Mouse (Mus musculus) heart, postnatal 14 days (tissue): ENCODE measurements around the gene Cox4i1. TPM values are rescaled to one million over a fixed set of nuclear protein-coding genes. Genes with fewer than 3 reads are reported as not detected.

ENCODE experiments used
- DNase-seq, 2 experiments: peaks; one replicate each; pipeline ENCODE4 v3.0.0; 2021 to 2022
- intact Hi-C: fragments of 180-260 bp; cut with DNase I; formaldehyde crosslinking; loops from one replicate; pipeline ENCODE4 v1.15.1; 2025
- total RNA-seq, 2 experiments: library from RNA; stranded (reverse); gene quantifications; 2 replicates each; pipeline ENCODE4 v1.2.3; 2021

The Cox4i1 gene
- total RNA-seq, 2 experiments from 2014 or later, result 4,230 to 4,270 TPM

DNA sequence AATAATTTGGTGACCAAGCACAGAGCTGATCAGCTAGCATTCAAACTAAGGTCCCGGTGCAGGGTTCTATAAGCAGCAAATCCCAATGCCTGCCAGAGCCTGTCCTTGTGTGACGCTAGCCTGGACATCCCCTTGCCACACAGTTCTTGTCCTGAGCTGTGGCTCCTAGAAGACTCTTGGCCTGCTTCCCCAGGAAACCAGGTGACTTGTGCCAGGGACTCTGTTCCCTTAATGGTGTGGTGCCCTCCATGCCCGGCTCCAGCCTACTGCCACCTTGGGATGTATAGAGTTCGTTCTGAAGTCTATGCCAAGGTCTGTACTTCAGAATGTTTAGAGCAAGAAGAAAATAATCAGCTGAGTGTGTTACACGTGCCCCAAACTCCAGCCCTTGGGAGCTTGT, 18.6 kb downstream of the Cox4i1 start:
- no peak for DNase-seq
- intact Hi-C loops, result no loop called here

DNA sequence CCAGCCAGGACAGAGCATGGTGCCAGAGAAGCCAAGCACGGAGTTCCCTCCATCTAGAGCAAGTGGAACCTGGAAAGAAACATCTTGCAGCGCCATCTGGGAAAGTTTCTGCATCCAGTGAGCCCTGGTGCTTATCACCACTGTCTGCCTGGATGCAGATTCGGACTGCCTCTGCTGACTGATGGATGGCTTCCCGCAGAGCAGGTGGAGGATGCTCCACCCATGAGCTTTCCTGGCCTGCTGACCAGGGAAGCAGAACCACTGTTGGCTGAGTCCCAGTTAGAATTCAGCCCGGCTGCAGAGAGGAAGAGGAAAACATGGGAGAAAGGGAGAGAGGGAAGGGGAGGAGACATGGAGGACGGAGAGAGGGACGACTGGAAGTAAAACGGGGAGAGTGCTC, 19.8 kb downstream of the Cox4i1 start:
- DNase-seq, result peak; percentile 58 to 61
- intact Hi-C loops, result no loop called here

DNA sequence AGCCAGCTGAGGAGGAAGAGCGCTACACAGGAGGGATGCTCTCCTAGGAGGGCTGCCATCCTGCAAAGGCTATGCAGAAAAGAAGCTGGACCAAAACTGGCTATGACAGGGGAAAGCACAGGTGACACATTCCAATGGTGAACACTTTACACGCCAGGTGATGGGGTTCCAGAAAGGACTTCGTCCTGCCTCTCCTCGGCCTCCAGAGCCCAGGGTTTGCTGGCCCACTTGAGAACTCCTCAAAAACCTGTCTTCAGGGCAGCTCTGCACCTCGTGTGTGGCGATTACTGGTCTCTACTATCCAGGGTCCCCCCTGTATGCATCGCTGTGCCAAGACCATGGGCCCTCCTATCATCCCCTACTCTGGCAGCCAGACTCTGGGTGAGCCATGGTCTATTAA, 20.5 kb downstream of the Cox4i1 start:
- intact Hi-C loops, result no loop called here
- DNase-seq, result no peak

DNA sequence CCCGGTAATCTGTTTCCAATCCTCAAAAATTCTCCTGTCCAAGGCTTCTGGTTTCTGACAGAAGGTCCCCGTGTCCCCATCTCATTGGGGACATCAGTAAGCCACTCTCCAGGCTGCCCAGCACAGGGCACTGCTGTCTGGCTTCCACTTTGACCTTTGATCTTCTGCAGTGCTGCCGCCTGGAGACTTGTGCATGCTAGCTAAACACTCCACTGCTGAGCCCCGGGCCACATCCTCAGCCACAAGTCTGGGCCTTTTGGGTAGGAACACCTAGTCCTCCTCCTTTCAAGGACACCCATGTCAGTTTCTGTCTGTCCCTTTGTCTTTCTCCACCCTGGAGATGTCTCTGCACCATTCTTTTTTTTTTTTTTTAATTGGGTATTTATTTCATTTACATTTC, 24.9 kb downstream of the Cox4i1 start:
- intact Hi-C loops, result no loop called here

DNA sequence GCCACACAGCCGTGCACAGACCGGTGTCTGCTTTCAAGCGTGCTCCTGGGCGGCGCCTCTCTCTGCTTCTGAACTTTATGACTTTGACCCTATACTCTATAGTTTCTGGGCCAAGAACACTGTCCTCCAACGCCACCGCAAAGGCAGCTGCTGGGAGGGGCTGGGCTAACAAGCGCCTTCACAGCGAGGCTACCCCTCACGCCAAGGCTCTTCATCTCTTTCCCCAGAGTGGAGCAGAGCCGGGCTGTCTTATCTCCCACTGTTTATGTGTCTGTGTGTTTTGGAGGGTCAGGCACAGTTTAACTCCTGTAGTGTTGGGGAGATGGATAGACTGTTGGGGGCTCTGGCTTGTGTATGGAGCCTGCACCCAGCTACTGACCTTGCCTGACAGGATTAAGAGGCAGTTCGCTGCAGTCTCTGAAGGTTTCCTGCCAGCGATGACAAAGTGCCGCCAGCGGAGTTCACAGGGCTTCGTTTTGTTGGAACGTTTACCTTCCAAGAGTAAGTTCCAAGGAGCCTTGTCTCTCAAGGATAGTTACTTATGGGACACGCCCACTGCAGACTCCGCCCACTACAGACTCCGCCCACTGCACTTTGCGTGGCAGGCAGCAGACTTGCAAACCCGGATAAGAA, 26.0 kb downstream of the Cox4i1 start:
- intact Hi-C loops, result no loop called here
- DNase-seq, result no peak

More for the DNA sequence above, 24.9 kb downstream of the Cox4i1 start:
- DNase-seq, result no peak

DNA sequence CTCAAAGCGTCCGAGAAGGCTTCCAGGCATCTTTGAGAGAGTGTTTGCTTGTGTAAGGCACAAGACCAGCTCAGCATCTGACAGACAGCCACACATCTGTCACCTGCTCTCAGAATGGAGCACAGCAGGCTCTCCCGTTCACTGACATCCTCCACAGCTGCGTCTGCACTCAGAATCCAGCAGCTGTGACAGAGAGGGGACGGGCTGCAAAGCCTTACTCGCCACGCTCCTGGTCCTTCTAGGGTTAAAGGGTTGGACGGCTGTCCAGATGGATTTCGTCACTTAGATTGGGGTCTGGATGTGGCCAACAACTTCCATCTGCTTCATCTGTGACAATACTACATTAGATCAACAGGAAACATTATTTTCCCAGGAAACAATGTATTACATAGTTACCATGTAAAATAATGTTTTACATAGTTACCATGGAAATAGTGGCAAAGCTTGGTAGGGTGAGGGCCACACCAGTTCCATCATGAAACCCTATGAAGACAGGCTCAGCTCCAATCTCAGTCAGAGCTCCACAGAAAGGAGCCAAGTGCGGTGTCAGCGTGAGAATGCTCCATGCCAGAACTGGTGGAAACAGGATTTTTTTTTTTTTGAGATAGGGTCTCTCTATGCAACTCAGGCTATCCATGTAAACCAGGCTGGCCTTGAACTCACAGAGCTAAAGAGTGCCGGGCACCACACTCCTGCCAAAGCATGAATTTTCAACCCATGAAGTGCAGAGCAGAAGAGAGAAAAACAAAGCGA, 28.6 kb downstream of the Cox4i1 start:
- DNase-seq, result peak; percentile 53 to 70
- intact Hi-C loops, result loop anchor here (5.0 kb wide), 1 partner anchor 41 kb away; the partner anchor contains the start of gene Irf8

DNA sequence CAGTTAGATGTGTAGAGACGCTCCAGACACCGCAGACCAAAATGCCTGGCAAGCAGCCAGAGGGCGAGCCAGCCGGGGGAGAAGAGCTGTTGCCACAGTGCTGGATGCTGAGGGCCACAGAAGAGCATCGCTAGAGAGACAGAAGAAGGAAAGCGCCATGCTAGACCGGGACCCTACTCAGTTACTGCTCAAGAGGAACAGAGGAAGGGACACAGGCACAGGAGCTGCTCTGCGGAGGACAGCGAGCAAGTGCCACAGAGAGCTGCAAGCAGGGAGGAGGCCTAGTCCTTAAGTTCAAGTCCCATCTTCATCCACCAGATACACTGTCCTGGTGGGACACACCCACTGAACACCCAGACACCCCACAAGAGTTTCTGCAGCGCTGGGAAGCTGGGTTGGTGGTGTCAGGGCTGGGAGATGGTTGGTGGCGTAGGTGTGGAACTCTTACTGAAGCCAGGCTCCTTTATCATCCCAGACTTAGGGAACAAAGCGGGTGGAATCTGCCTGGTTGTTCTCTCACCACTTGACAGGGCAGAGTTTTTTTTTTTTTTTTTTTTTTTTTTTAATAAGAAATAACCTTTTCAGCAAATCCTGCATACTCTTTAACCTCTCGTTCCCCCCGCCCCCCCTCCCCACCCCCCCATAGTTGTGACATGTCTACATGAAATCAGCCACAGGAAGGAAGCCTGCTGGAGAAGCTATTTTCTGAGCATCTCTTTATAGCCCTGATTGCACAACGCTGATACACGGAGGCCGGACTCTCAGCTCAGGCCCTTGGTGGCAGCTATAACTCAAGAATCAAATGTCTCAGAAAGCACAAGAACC, 29.3 kb downstream of the Cox4i1 start:
- intact Hi-C loops, result loop anchor here (5.0 kb wide), 1 partner anchor 40 kb away; the partner anchor contains the start of gene Irf8
- peak; percentile 67 to 75 for DNase-seq

DNA sequence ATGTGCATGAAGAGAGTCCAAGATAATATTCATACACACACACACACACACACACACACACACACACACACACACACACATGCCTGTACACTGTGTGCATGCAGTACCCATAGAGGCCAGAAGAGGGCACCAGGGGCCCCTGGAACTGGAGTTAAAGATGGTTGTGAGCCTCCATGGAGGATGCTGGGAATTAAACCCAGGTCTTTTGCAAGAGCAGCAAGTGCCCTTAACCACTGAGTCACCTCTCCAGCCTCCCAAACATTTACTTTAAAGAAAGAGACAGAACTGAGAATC, 29.9 kb downstream of the Cox4i1 start:
- intact Hi-C loops, result loop anchor here (5.0 kb wide), 1 partner anchor 39 kb away; the partner anchor contains the start of gene Irf8
- no peak for DNase-seq

DNA sequence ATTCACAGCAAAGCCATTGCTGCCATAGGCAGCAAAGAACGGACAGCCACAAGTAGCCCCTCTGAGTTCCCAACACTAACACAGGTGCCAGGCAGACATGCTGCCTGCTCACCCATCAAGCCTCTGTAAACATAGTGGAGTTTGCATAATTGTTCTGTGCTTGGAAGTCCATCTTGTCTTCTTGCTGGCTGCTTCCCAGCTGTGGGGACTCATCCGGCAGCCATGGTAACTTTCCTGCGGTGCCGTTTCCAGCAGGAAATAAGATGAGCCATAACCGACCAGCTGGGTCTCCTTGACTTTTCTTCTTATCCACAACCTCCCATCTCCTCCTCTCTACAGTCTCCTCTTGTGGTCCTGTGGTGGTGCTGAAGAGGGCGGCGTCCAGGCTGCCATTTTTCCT, 30.4 kb downstream of the Cox4i1 start:
- no peak for DNase-seq

DNA sequence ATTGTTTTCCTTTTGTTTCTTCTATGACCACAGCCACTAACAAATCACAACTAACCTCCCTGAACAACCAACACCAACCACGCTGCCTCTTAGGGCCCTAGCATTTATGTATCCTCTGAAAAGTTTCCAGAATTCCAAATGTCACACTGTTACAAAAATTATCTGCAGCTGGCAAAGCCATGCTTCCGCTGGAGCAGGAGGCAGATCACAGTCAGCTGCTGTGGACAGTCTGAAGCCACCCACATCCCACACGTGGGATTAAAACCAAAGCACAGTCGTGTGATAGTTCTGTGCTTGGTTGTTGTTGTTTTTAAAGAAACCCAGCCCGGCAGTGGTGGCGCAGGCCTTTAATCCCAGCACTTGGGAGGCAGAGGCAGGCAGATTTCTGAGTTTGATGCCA, 31.1 kb downstream of the Cox4i1 start:
- intact Hi-C loops, result loop anchor here (5.0 kb wide), 1 partner anchor 38 kb away; the partner anchor contains the start of gene Irf8
- DNase-seq, result no peak

More for the DNA sequence above, 30.4 kb downstream of the Cox4i1 start:
- intact Hi-C loops, result loop anchor here (5.0 kb wide), 1 partner anchor 39 kb away; the partner anchor contains the start of gene Irf8

DNA sequence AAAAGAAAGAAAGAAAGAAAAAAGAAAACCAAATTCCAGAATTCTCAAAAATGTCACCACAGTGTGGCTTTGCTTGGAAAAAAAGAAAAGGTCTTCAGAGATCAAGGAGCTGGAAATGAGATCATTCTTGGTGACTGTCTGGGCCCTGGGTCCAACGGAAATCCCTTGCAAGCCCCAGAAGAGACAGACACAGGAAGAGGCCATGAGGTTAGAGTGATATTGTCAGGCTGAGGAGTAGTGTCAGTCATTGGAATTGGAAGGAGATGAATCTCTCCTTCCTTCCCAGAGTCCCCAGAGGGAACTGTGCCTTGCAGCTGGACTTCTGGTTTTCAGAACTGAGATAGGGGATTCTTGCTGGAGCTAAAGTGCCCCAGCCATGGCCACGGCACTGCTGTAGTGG, 31.5 kb downstream of the Cox4i1 start:
- no peak for DNase-seq
- intact Hi-C loops, result loop anchor here (5.0 kb wide), 1 partner anchor 38 kb away; the partner anchor contains the start of gene Irf8

DNA sequence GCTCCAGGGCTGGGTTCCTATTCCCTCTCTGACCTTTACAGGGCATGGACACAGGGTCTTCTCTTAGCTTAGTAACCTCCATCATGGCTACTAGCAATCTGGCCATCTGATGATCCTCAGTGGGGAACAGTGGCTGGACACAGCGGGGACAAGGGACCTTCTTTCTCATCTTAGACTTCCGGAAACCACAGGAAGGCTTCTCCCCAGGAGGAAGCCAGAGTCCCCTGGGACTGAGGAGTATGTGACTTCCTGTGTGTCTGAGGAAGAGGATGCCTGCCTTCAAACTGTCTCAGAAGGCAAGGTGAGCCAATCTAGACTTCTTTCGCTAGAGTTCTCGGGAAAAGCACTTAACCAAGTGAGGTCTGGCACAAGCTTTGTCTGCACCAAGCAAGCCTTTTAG, 32.0 kb downstream of the Cox4i1 start:
- intact Hi-C loops, result no loop called here

DNA sequence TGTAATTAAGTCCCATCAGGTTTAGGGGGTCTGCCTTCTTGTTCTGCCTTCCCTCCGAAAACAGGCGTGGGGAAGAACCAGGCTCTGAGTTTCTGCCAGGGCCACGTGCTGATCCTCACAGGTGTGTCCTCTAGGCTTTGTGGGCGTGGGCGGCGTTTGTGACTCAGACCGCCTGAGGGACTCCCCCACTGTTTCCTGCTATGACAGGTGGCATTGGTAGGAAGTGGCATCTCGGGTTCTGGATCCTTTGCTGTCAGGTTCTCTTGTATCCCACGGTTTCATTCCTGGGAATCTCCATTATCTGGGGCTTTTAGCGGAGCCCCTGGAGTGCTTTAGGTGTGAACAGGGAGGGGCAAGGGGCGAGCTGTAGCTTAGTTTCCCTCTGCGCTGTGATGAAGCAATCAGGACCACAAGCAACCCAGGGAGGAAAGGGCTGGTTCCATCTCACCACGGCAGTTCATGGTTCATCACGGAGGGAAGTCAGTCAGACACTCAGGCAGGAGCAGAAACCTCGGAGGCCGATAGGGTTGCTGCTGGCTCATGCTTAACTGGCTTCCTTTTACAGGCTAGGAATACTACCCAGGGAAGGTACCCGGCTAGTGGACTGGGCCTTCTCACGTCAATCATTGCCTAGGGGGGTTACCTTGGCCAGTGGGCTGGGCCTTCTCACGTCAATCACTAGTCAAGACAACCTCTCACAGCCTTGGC, 33.9 kb downstream of the Cox4i1 start:
- intact Hi-C loops, result no loop called here
- DNase-seq, result no peak

More for the DNA sequence above, 32.0 kb downstream of the Cox4i1 start:
- DNase-seq, result no peak

DNA sequence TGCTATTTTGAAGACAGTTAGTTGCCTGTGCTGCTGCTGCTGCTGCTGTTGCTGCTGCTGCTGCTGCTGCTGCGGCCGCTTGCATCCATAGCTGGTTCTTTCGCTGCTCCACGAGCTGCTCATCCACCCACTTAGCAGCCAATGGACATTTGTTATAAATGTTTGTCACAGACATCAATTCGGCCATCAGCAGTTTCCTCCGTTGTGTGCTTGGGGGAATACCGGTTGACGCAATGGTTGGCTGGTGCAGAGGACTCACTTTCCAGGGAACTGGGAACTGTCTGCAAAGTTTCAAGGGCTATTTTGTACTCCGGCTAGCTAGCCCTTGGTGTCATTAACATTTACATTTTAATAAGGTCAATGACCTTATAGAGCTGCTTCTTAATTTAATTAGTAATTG, 36.2 kb downstream of the Cox4i1 start:
- DNase-seq, result peak; percentile 46 to 58
- intact Hi-C loops, result no loop called here

DNA sequence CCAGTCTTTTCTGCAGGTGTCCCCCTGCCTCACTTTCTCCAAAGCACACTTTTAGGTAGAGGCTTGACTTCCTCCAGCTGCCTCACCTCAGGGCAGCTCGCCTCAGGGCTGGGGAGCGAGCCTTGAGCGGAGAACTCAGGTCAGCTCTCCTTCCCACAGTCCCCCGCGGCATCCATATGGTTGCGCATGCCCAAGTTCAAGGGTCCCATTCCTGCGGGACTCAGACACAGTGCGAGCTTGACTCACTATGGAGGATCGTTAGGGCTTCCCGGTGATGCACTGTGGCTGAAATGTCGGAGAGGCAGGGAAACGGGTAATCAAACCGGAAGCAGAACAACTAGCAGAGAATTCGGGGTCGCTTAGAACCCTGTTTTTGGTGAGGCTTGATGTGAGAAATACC, 37.1 kb downstream of the Cox4i1 start:
- DNase-seq, result no peak
- intact Hi-C loops, result no loop called here

DNA sequence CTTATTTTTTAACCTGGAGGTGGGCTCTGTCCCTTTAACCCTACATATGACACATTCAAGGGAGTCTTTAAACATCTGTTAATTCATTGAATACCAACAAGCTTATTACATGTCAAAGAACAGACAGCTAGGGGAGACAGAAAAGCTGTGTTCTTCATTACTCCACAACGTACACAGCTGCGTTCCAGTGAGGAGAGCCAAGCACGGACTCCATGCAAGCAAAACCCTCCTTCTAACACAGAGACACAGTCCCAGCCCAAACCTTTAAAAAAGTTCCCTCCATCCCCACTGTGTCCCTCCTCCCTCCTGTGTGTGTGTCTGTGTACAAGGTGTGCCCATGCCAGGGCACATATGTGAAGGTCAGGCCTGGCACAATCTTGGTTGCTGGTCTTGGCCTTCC, 38.2 kb downstream of the Cox4i1 start:
- intact Hi-C loops, result no loop called here
- no peak for DNase-seq

DNA sequence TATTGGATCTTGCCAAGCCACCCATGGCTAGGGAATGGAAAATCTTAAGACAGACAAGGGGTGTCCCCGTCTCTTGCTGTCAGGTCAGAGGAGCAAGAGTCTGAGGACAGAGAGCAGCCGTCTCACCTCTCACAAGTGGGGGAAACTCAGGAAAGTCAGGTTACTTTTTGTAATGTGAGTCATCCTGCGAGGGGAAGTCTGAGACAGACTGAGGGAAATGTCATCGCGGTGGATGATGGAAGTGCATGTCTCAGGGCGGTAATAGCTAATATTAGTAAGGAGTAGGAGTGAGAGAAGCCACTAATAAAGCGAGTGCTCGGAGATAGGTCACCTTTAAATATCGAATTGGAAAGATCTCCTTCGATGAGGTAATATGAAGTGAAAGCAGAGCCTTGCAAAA, 41.2 kb downstream of the Cox4i1 start:
- DNase-seq, result no peak
- intact Hi-C loops, result no loop called here

DNA sequence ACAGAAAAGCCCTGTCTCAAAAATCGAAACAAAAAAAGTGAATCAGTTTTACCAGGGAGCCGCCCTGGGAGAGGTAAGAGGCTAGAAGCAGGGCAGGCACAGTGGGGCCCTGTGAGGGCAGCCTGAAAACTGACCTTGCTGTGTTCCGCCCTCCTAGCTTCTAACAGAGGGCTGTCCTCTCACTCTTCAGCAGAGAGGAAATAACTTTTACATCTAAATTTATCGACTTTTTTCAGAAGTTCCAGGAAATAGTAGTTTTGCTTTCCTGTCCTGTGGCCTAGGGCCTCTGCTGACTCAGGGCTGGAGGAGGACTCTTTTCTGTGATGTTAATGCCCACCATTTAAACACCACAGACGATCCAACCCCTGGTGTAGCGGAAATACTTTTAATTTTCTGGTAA, 47.2 kb downstream of the Cox4i1 start:
- no peak for DNase-seq

DNA sequence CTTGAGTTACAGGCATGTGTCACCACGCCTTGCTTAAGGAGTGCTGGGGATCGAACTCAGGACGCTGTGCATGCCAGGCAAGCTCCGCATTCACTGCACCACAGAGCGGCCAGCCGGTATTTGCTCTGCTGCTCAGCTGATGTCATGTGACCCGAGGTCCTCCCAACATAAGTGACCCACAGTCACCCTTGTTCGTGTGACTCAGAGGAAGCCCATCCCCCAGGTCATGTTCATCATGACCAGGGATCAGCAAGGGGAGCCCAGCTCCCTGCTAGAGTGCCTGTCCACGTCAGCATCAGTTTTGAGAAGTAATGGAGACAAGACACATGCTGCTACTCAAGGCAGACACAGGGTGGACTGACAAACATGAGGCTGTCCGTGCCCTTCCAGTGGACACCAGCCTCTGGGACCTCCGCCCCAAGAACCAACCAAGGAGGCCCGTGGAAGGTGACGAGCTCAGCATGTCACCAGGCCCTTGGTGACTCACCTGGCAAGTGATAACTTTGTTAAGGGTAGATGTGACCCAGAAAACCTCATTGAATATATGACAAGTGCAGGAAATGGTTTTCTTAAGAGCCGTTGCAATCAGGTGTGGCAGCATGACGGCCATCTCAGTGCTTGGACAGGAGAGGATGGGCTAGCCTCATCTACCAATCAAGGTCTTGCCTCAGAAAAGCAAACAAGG, 48.1 kb downstream of the Cox4i1 start:
- intact Hi-C loops, result no loop called here
- no peak for DNase-seq

More for the DNA sequence above, 47.2 kb downstream of the Cox4i1 start:
- intact Hi-C loops, result no loop called here
